ENCODE assay signal across 22 mouse cellular contexts in the genomic region with DNA sequence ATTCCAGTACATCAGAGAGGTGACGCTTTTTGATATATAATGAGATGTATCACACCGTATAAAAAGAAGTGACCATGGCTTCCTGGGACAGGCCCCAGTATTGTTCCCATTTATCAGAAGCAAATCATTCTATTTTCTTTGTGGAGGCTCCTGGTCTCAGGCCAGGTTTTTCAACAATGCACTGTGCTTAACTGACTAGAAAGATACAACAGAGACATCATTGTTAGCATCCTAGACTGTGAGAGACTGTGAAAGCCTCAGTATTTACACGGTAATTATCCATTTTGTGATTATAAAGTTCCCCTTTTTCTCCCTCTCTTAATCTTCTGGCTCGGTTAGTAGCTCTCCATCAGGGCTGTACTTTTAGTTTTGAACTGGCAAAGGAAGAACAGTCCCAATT.
A peak's percentile ranks its signal among the peaks of the same experiment; 100 is the strongest.
DNase-seq lines count a peak whose midpoint lies in the region; ATAC-seq lines count a peak whose summit lies in the region.
"Had no signal": no experiment of that assay in that cellular context is flagged by ENCODE, and none has a peak within 500 bp of the region (broad histone marks: within the 10 kb centered on the region; RNA-seq: fewer than 3 reads in every experiment).

No protein-coding gene starts in this region.

- peak; percentile 10 for DNase-seq in neural tube, embryonic 11.5 days (ENCODE audit: low spot score)
- DNase-seq: cerebellum, adult 2 months; cerebellum, postnatal 25 days; embryo, embryonic 11 days; heart, postnatal 36 days; kidney, adult 11 months; kidney, postnatal 4 days; lung, embryonic 14.5 days; right cerebral cortex, postnatal 25 days; spleen, adult 18-20 months had no signal

- peak; percentile 8; the same call in 1 of the 2 replicates for ATAC-seq in forebrain, embryonic 13.5 days
- ATAC-seq in forebrain, embryonic 15.5 days (replicated peaks) = no peak
- peak; percentile 61; the same call in 1 of the 2 replicates for ATAC-seq in neural tube, embryonic 11.5 days (ENCODE audit: insufficient read depth, low FRiP score, low TSS enrichment)
- ATAC-seq in neural tube, embryonic 15.5 days (ENCODE audit: low FRiP score) = no peak
- peak; percentile 69; the same call in 1 of the 2 replicates for ATAC-seq in midbrain, embryonic 12.5 days (ENCODE audit: low FRiP score, low read depth)
- ATAC-seq in neural tube, embryonic 14.5 days (ENCODE audit: low read depth) = peak; percentile 44; the same call in 1 of the 2 replicates
- ATAC-seq in inflammation-experienced regulatory T-cells, adult 6 months = no peak
- ATAC-seq: CD4-positive, CD25-positive, alpha-beta regulatory T cell, adult 4 months; Patski had no signal

- no peaks in the 10 kb centered on the region for H3K27me3 ChIP-seq in forebrain, embryonic 13.5 days
- H3K27me3 ChIP-seq in forebrain, embryonic 15.5 days = no peaks in the 10 kb centered on the region
- H3K27me3 ChIP-seq in neural tube, embryonic 11.5 days (ENCODE audit: control insufficient read depth, insufficient read depth, low read length) = no peaks in the 10 kb centered on the region
- H3K27me3 ChIP-seq in neural tube, embryonic 15.5 days (replicated peaks) = no peaks in the 10 kb centered on the region
- H3K27me3 ChIP-seq in midbrain, embryonic 12.5 days = no peaks in the 10 kb centered on the region
- no peaks in the 10 kb centered on the region for H3K27me3 ChIP-seq in neural tube, embryonic 14.5 days (ENCODE audit: control insufficient read depth, insufficient read depth, low read length)
- H3K27me3 ChIP-seq: heart, embryonic 15.5 days; limb, embryonic 15.5 days had no signal

- H3K9ac ChIP-seq in forebrain, embryonic 13.5 days = no peak overlapping the region
- no peak overlapping the region for H3K9ac ChIP-seq in forebrain, embryonic 15.5 days (replicated peaks)
- no peak overlapping the region for H3K9ac ChIP-seq in neural tube, embryonic 11.5 days (ENCODE audit: low read length)
- H3K9ac ChIP-seq in neural tube, embryonic 15.5 days (replicated peaks) = no peak overlapping the region
- no peak overlapping the region for H3K9ac ChIP-seq in midbrain, embryonic 12.5 days (replicated peaks)
- H3K9ac ChIP-seq in neural tube, embryonic 14.5 days (replicated peaks; ENCODE audit: low read depth, low read length) = no peak overlapping the region
- H3K9ac ChIP-seq: heart, embryonic 15.5 days; limb, embryonic 15.5 days; liver, embryonic 14.5 days; lung, embryonic 14.5 days had no signal

- H3K4me1 ChIP-seq in forebrain, embryonic 13.5 days = no peaks in the 10 kb centered on the region
- no peaks in the 10 kb centered on the region for H3K4me1 ChIP-seq in forebrain, embryonic 15.5 days
- no peaks in the 10 kb centered on the region for H3K4me1 ChIP-seq in neural tube, embryonic 11.5 days (ENCODE audit: control insufficient read depth, insufficient read depth, low read length)
- no peaks in the 10 kb centered on the region for H3K4me1 ChIP-seq in neural tube, embryonic 15.5 days
- no peaks in the 10 kb centered on the region for H3K4me1 ChIP-seq in midbrain, embryonic 12.5 days
- no peaks in the 10 kb centered on the region for H3K4me1 ChIP-seq in neural tube, embryonic 14.5 days (ENCODE audit: control insufficient read depth, insufficient read depth, low read length)
- H3K4me1 ChIP-seq: heart, embryonic 15.5 days; limb, embryonic 15.5 days had no signal

- WGBS in forebrain, embryonic 13.5 days = 31% methylated on average over 4 of the region's 4 CpGs
- 28% methylated on average over 4 of the region's 4 CpGs for WGBS in forebrain, embryonic 15.5 days
- WGBS in neural tube, embryonic 11.5 days = 58% methylated on average over 4 of the region's 4 CpGs
- WGBS in neural tube, embryonic 15.5 days = 40% methylated on average over 4 of the region's 4 CpGs
- 29% methylated on average over 4 of the region's 4 CpGs for WGBS in midbrain, embryonic 12.5 days
- 40% methylated on average over 4 of the region's 4 CpGs for WGBS in neural tube, embryonic 14.5 days

- H3K4me3 ChIP-seq in forebrain, embryonic 13.5 days = no peak overlapping the region
- H3K4me3 ChIP-seq in forebrain, embryonic 15.5 days = no peak overlapping the region
- no peak overlapping the region for H3K4me3 ChIP-seq in neural tube, embryonic 11.5 days (ENCODE audit: low read depth, low read length)
- no peak overlapping the region for H3K4me3 ChIP-seq in neural tube, embryonic 15.5 days (replicated peaks)
- no peak overlapping the region for H3K4me3 ChIP-seq in midbrain, embryonic 12.5 days
- no peak overlapping the region for H3K4me3 ChIP-seq in neural tube, embryonic 14.5 days (ENCODE audit: low read depth, low read length)
- H3K4me3 ChIP-seq: heart, embryonic 15.5 days; left cerebral cortex, adult 2 months; limb, embryonic 15.5 days had no signal

- no peak overlapping the region for H3K4me2 ChIP-seq in forebrain, embryonic 13.5 days
- no peak overlapping the region for H3K4me2 ChIP-seq in forebrain, embryonic 15.5 days (replicated peaks)
- no peak overlapping the region for H3K4me2 ChIP-seq in neural tube, embryonic 11.5 days (ENCODE audit: low read depth)
- no peak overlapping the region for H3K4me2 ChIP-seq in neural tube, embryonic 15.5 days
- no peak overlapping the region for H3K4me2 ChIP-seq in midbrain, embryonic 12.5 days (replicated peaks)
- H3K4me2 ChIP-seq in neural tube, embryonic 14.5 days (ENCODE audit: low read depth, low read length) = no peak overlapping the region
- H3K4me2 ChIP-seq: heart, embryonic 15.5 days; limb, embryonic 15.5 days; lung, embryonic 14.5 days had no signal

- H3K36me3 ChIP-seq in forebrain, embryonic 13.5 days (ENCODE audit: poor library complexity, severe bottlenecking) = no peaks in the 10 kb centered on the region
- H3K36me3 ChIP-seq in forebrain, embryonic 15.5 days = no peaks in the 10 kb centered on the region
- H3K36me3 ChIP-seq in neural tube, embryonic 11.5 days (ENCODE audit: control insufficient read depth, insufficient read depth, low read length) = no peaks in the 10 kb centered on the region
- H3K36me3 ChIP-seq in neural tube, embryonic 15.5 days = no peaks in the 10 kb centered on the region
- H3K36me3 ChIP-seq in midbrain, embryonic 12.5 days = no peaks in the 10 kb centered on the region
- H3K36me3 ChIP-seq in neural tube, embryonic 14.5 days (ENCODE audit: control insufficient read depth, insufficient read depth, low read length) = no peaks in the 10 kb centered on the region
- H3K36me3 ChIP-seq: heart, embryonic 15.5 days; limb, embryonic 15.5 days had no signal

- H3K27ac ChIP-seq in forebrain, embryonic 13.5 days = no peak overlapping the region
- H3K27ac ChIP-seq in forebrain, embryonic 15.5 days (replicated peaks) = no peak overlapping the region
- H3K27ac ChIP-seq in neural tube, embryonic 11.5 days (ENCODE audit: low read depth, low read length) = no peak overlapping the region
- H3K27ac ChIP-seq in neural tube, embryonic 15.5 days (replicated peaks) = no peak overlapping the region
- no peak overlapping the region for H3K27ac ChIP-seq in midbrain, embryonic 12.5 days (replicated peaks)
- H3K27ac ChIP-seq in neural tube, embryonic 14.5 days (ENCODE audit: low read depth, low read length) = no peak overlapping the region
- H3K27ac ChIP-seq: heart, embryonic 15.5 days; left cerebral cortex, adult 2 months; limb, embryonic 15.5 days; liver, embryonic 14.5 days had no signal

- no peaks in the 10 kb centered on the region for H3K9me3 ChIP-seq in forebrain, embryonic 13.5 days (replicated peaks)
- H3K9me3 ChIP-seq in forebrain, embryonic 15.5 days = no peaks in the 10 kb centered on the region
- H3K9me3 ChIP-seq in neural tube, embryonic 11.5 days (ENCODE audit: control insufficient read depth, low read length) = no peaks in the 10 kb centered on the region
- no peaks in the 10 kb centered on the region for H3K9me3 ChIP-seq in neural tube, embryonic 15.5 days (replicated peaks)
- no peaks in the 10 kb centered on the region for H3K9me3 ChIP-seq in midbrain, embryonic 12.5 days
- H3K9me3 ChIP-seq in neural tube, embryonic 14.5 days (ENCODE audit: control insufficient read depth, low read length) = no peaks in the 10 kb centered on the region
- H3K9me3 ChIP-seq: heart, embryonic 15.5 days; limb, embryonic 15.5 days had no signal

Comparison
In these comparisons a context has a peak if more than half of its experiments do, and no peak if none do; other contexts are left out.
1. ATAC-seq: peak in forebrain, embryonic 13.5 days (single experiment), neural tube, embryonic 11.5 days (single experiment), midbrain, embryonic 12.5 days (single experiment) and neural tube, embryonic 14.5 days (single experiment); none in forebrain, embryonic 15.5 days (single experiment), neural tube, embryonic 15.5 days (single experiment) and inflammation-experienced regulatory T-cells, adult 6 months (single experiment).